Mouse (Mus musculus): ENCODE measurements at regions not wholly inside any gene's neighbourhood (a gene's known extent, or its start where the extent isn't known, plus 50 kb on each side); places are given as distances from the start of the nearest gene placed in this dataset.

DNA sequence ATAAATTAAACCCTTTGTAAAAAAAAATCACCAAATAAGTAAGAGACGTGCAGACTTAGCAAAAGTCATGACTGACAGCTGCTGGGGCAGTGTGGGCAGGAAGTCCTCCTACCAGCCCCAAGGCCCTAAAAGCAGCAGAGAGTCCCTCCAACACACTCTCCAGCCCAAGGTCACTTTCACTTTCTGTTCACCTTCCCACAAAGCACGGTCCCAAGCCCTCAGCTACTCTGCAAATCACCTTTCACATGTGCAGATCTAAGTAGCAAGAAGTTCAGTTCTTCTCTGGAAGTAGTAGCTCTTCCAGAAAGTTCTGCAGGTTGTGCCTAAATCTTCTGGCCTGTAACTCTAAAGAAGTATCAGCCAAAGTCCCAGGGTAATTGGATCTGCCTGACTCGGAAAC lies 120.8 kb upstream of the Gm26657 start:
- no peak for DNase-seq

DNA sequence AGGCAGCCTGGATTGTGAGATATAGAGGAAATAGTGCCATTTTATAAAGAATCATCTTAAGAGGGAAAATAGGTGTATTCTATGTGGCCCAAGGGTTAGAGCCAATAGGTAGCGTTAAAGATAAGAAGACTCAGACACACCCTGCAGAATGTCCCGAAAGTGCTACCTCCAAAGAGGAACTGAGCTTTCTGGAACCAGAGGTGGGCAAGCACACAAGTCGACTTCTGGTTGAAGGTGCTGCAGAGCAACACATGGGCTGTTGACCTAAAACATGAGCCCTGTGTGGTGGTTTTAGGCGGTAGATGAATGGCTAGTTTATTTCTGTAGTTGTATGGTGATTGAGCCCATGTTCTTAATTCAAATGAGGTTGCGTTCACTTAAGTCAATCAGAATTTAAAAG lies 121.4 kb upstream of the Gm26657 start:
- no peak for DNase-seq

DNA sequence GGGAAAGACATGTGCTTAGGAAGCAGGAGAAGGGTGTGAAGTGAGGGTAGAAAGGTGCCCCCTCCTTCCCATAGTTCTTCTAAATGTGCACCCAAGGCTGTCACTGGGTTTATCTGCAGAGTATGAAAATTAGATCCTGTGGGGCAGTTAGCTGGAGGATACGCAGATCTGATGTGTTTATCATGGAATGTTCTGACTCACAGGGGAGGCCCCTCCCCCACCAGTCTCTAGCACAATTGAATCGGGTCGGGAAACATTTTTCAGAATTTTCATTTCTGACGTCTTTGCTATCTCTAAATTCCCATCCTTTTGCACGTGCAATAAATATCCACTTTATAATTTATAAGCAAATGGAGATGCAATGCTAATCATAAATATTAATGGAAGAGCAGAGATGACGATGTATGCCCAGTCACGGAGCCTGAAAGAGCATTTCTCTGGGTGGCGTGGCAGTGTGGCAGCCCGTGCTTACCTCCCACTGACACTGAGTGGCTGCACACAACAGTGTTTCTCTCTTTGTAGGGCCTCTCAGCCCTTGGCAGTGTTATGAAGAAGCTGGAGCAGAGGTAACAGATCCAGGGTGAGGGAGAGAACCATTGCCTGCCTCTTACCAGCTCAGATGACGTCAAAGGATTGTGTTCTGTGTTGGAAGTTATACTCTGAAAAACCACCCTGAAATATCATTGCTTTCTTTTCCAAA lies 122.1 kb upstream of the Gm26657 start:
- peak; percentile 60 for DNase-seq

DNA sequence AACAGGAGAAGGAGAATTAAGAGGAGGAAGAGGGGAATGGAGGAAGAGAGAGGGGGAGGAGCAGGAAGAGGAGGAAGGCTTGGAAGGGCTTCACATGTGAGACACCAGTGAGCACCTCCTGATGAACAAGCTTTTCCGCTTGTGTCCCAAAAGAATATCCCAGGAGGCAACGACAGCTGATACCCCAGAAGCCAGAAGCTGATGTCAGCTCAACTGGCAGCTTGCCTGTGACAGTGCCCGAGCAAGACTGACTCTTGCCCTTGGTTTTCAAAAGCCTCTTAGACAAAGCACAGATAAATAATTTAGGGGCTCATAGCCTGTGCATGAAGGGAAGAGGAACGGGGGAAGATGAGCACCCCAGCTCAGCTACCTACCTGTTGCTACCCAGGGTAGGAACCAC lies 127.5 kb upstream of the Gm26657 start:
- peak; percentile 77 for DNase-seq

DNA sequence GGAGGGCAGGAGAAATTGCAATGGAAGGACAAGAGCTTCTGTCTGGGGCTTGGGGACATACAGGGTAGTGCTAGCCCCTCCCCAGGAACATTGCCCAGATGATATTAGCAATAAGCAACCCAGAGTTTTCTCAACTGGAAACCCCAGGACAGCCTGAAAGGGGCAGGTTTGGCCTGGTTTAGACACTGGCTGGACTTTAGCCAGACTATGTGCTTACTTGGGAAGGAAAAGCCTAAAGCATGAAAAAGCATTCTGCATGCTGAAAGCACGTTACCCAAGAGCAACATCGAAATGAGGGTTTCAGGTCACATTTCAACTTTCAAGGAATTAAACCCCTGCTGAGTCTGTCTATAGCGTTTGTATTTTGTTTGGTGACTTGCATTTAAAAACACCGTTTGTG lies 128.1 kb upstream of the Gm26657 start:
- DNase-seq = peak; percentile 22

DNA sequence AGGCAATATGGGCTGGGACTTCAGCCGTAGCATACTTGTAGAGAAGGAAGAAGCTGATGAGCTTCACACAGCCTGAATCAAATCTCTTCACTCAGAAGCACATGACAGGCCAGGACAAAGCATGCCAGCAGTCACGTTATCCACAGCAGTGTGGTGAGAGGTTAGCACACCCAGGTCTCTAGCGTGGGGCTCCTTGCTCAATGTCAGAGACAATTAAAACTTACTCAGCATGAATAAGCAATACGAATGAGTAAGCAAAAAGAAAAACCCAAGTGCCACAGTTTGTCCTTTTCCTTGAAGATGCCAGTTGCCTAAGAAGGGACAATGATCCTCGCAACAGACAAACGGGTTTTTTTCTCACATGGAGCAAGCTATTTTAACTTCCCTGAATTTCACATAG lies 129.6 kb upstream of the Gm26657 start:
- DNase-seq = no peak

DNA sequence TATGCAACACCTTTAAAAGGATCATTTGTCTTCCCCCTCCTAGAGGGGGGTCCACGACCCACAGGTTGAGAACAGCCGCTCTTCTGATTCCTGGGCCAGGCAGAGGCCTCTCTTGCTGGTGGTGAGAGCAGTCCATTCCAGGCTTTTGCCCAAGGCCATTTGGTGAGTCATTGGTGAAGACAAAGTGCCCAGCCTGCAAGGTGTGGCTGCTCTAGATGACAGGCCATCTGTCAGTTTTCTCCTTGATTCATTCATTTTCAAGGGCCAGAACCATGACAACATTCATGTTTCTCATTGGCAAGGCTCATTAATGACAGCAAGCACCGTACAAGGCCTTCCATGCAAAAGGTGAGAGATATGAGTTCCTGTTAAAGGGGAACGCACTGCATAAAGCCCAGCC lies 131.2 kb upstream of the Gm26657 start:
- peak; percentile 79 for DNase-seq

DNA sequence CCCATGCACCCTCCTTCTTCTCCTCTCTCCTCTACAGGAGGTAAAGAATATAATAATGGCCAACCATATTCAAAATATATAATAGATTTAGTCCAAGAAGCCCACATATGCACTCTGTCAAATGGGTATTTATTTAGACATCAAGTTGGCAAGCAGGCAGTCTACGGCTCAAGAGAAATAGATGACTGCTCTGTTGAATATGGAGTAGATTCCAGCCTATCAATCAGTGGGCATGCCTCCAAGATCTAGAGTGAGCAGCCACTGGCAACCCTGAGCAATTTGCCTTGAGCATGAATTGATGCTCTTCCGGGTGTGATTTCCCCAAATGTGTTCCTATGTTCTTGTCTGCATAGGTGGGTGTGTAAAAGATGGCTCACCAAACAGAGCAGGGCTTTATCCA lies 141.5 kb upstream of the Gm26657 start:
- DNase-seq = no peak

DNA sequence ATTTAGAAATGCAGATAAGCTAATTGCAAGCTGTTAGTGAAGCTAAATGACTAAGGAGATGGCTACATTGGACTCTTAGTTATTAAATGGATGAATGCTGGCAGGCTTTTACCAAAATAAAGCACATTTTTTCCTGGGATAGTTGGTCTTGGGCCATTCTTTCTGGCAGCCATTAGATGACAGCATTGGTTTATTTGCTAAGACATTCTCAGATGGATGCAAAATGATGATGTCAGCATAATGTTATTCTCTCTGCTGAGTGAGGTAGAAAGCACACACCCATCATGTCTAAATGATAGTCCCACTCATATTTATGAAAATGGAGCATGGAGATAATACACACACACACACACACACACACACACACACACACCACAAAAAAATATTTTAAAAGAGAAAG lies 141.9 kb upstream of the Gm26657 start:
- DNase-seq = no peak

DNA sequence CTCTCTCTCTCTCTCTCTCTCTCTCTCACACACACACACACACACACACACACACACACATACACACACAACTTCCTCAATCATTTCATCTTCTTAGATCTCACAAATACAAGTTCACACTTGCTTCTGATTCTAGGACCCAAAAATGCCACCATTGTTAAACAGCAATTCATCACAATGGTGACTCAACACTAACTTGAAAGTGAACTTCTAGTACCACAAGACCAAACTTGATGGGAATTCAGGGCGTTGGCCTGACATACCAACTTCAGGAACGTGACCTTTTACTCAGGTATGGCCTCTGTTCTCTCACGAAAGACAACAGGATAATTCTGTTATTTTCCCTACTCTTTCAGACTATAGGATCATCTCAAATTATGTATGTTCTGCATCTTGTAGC lies 157.5 kb upstream of the Gm26657 start:
- DNase-seq = no peak

DNA sequence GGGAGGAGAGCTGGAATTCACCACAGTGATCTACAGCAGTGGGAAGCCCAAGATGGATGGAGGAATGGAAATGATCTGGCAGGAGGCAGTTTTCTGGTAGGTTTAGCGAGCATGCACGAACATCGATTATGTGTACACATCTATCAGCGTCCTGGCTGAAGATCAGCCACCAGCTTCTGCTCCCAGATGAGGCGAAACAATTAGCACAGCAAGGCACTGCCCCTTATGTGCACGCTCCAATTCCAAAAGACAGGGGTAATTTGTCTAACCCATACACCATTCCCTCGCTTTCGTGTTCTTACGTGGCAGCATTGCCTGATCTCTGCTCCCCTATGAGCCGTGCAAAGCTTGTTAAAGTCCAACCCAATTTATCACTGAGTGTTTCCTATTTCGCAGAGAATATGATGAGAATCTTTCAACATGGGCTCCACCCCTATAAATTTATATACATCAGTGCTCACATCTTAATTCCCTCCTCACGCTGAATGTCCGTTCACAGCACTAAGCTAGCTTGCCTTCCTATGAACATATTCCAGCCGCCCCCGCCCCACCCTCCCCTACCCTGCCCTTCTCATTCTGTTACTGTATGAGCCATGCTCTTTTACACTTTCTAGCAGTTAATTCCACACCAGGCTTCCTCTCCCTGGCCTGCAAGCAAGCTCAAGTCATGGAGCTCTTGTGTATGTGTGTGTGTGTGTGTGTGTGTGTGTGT lies 162.9 kb upstream of the Gm26657 start:
- DNase-seq = no peak

DNA sequence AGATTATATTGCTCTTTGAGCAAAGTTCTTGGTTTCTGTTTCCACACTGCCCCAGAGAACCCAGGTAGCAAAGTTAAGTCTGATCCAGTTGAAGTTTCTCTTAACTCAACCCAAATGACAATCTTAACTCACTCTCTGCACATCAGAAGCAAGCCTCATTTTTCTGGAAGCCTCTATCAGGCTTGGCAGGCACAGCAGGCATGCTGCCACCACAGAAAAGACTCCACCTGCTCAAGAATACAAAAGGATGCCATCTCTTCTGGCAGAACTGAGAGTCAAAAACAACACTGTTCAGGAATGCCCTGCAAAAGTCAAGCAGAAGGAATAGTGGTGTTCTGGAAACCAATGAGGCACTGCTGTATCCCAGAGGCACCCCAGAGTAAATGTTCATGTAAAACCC lies 187.7 kb upstream of the Gm26657 start:
- DNase-seq = no peak

DNA sequence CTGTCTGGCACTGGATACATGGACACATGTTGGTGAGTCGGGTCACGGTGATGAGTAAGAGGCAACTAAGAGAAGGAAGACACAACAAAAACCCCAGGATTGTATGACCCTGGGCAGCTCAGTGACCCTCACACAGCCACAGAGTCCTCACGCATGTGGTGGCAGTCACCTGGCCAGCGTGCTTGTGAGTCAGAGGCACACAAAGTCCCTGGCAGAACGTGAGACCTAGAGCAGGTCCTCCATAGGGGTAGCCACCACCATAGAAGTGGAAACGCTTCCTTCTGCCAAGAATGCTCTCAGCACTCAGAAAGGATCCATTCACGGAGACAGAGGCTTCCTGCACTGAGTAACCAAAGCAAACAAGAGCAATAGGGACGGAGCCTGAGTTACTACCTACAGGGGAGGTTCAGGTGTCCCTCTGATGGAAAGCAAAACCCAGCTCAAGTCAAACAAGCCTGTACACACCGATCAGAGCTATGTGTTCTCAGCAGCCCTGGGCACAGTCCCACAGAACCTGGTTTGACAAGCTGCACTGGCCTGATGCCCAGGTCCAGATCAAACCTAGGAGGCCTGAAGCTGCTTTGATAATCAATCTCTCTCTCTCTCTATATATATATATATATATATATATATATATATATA lies 206.4 kb upstream of the Gm26657 start:
- DNase-seq = no peak

DNA sequence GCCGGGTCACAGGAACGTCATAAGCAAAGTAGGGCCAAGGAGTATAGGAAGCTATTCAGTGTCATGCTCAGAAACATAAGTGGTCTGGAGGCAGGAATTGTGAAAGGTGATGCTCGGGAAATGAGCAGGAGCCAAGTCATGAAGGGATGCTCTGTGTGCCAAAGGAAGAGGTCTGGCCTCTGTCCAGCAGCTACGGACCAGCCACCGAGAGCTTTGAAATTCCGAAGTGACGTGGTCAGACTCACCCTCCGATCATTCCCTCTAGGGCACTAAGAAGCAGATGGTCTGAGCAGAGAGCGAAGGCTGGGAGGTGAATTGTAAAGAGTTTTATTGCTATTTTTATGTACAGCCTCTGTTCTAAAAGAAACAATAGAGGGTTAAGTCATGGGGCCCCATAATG lies 206.9 kb upstream of the Gm26657 start:
- DNase-seq = no peak

DNA sequence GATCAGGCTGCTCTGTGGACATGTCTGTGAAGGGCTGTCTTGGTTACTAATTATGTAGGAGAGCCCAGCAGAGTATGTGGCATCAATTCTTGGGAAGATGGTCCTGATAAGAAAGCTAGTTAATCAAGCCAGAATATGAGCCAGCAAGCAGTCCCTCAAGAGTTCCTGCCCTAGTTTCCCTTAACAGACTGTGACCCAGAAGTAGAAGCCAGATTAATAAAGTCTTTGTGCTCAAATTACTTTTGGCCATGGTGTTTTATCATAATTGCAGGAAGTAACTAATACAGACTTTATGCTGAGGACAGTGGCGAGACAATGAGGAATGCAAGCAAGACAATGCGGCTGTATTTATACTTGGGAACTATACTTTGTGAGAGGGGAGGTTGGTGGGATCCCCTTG lies 211.3 kb upstream of the Gm26657 start:
- DNase-seq = no peak

DNA sequence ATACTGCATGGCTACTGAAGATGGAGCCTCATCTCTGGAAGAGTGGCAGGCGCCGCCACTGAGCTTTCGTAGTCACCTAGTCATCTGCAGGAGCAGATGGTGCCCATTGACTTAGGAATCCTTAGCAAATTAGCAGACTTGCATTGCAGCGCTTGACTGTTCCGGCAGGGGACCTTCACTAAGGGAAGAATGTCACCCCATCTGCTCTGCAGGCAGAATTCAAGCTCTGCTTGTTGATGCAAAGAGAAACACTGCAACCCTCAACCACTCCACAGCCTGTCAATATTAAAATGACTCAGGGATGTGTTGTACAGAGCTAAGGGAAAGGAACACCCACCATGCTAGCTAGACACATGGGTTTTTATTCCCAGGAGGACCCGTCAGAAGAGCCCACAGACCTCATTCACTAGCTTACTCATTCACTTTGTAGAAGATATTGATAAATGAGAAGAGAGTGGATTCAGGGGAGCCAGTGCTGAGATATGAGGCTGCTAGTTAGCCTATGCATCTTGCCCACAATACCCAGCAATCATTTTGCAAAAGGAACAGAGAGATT lies 215.4 kb upstream of the Gm26657 start:
- DNase-seq = no peak

DNA sequence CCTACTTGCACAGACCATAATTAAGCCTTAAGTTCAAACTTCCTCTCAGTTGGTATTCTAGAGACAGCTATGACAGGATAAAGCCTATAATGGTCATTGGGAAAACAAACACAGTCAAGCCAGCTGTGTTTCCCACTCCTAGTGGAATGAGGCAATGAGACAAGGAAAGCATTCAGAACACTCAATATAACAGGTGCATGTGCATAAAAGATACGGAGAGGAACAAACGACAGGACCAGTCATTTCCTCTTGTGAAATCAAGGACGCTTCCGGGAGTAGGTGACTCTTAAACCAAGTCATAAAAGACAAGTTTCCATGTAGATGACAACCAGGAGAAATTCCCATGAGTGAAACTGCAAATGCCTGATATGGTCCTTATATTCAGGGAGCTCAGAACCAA lies 232.1 kb upstream of the Gm26657 start:
- DNase-seq = no peak

DNA sequence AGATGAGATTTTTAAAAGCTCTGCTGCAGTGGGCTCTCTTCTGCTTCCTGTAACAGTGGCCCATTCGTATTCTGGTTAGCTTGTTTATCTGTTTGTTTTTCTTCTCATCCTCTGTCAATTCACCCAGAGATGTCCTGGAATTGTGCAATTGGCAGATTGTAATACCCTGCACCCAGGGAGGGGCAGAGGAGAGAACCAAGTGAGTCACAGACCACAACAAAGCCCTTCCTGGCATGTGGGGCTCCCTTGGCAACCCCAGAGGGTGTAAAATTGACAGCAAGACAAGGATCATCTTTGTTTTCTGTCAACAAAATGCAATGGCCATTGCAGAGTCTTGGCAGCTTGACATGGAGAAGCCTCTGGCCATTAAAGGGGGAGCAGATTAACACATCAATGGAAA lies 233.1 kb upstream of the Gm26657 start:
- DNase-seq = no peak

DNA sequence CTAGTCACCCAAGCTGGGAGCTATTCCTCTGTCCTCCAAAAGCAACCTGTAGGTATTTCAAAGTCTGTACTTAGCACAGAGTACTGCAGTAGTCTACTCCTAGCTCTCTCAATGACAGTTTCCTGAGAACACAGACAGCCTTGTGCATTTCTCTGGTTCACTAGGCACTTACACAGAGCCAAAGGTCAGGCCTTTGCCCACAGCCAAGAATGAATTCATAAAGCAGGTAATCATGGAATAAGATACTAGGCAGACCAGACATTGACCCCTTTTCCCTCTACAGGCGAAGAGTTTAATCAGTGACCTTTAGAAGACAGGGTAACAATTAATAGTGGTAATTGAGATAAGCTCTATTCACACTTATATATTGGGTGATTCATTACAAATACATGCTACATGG lies 233.8 kb upstream of the Gm26657 start:
- no peak for DNase-seq

DNA sequence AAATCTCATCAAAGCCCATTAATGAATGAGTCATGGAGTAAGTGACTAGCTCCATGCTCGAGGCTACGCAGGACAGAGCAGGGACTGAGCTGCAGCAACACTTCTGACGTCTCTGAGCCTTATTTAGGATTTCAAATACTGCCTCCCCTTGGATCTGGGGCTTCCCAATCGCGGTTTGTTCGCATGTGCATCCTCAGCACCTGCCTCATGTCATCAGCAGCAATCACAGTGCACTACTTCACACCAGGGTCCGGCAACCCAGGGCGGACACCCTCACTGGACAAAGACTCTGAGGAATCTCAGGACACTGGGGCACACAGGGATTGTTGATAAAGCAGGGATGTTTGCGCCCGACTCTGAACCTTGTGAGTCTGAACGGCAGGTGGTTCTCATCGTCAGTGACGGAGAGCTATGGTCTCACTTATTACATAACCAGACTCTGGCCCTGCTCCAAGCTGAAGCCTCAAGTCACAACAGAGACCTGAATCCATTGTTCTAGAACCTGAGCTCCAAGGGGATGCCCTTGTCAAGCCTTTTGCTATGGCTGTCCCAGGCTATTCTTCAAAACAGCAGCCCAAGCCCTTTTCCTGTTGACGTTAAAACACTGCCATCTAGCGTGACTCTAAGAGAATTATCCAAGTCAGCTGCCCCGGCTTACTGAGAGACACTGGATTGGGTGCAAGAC lies 247.2 kb upstream of the Gm26657 start:
- peak; percentile 67 for DNase-seq

DNA sequence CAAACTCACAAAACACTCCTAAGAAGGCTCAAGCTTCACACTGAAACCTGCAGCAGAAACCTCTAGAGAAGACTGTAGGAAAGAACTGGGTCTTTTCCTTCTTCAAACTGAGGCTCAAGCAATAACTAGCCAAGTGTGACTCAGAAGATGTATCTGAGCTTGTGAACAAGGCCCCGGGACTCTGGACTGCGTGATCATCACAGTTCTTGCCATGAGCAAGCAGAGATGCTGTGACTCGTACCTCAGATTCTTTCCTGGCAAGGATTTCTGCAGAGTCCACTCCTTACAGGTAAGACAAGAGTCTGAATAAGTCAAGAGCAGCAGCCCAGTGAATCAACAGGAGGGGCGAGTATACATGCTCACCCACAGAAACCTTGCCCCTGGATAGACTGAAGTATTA lies 250.5 kb upstream of the Gm26657 start:
- no peak for DNase-seq

DNA sequence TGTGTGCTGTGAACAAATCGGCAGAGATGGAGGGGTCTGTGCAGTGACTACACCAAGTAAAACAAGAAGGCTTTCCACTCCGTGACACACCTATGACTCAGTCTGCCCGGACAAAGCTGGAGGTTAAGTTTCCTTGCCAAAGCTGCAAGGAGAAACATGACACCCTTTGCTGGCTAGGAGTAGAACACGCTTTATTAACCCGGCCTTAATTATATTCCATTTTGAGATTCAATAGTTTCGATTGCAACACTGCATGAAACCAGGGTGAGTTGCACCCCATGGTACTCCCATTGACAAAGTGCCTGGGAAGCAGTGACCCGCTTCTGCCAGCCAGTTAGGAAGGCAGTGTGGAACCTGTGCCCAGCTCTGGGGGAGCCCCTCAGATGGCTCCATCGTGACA lies 256.2 kb upstream of the Gm26657 start:
- DNase-seq = peak; percentile 37

DNA sequence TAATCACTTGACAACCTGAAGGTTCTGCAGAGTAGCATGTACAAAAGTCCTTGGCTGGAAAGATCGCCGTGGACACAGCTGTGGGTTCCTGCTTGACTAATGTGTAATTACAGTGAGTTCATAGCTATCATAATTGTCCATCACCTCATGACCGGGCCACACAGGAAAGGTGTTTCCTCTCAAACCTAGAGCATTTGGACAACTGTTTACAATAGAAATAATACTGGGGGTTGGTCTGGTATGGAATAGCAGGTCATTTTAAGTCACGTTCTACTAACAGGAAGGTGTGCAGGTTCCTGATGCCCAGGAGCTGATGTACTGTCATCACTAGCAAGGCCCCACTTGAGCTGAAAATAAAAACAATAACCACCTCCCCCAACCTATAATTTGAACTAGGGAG lies 283.1 kb upstream of the Gm26657 start:
- no peak for DNase-seq

Data from adrenal gland, postnatal 14 days (tissue).